Mouse (Mus musculus) liver, embryonic 15.5 days (tissue): ENCODE measurements around the gene Prr5. TPM values are rescaled to one million over a fixed set of nuclear protein-coding genes. Genes with fewer than 3 reads are reported as not detected.

Source experiments
- ATAC-seq: fragments of 200-750 bp; cut with Nextera tagmentation; 2 replicates; pipeline ENCODE4 v1.8.0; 2017; ENCODE audit warnings: moderate number of reproducible peaks, mild to moderate bottlenecking, moderate library complexity; ENCODE audit not compliant: insufficient read depth
- H3K27ac ChIP-seq: fragments of 300-500 bp; sonication (generic); replicated peaks from 2 replicates; pipeline ENCODE4 v1.5.1; 2015; ENCODE audit warnings: mild to moderate bottlenecking, inconsistent platforms
- H3K27me3 ChIP-seq: fragments of 300-500 bp; sonication (generic); 2 replicates; pipeline ENCODE4 v1.6.1; 2015; ENCODE audit warnings: mild to moderate bottlenecking, inconsistent platforms
- H3K36me3 ChIP-seq: fragments of 300-500 bp; sonication (generic); replicated peaks from 2 replicates; pipeline ENCODE4 v1.6.1; 2015; ENCODE audit warnings: moderate library complexity, mild to moderate bottlenecking, inconsistent platforms
- H3K4me1 ChIP-seq: fragments of 300-500 bp; sonication (generic); replicated peaks from 2 replicates; pipeline ENCODE4 v1.6.1; 2015; ENCODE audit warnings: inconsistent platforms
- H3K4me2 ChIP-seq: fragments of 300-500 bp; sonication (generic); 2 replicates; pipeline ENCODE4 v1.6.1; 2015; ENCODE audit warnings: moderate library complexity, mild to moderate bottlenecking, inconsistent platforms
- H3K4me3 ChIP-seq: fragments of 300-500 bp; sonication (generic); replicated peaks from 2 replicates; pipeline ENCODE4 v1.5.1; 2015; ENCODE audit warnings: mild to moderate bottlenecking, inconsistent platforms
- H3K9ac ChIP-seq: fragments of 300-500 bp; sonication (generic); 2 replicates; pipeline ENCODE4 v1.6.1; 2015; ENCODE audit warnings: moderate library complexity, mild to moderate bottlenecking, inconsistent platforms
- H3K9me3 ChIP-seq: fragments of 300-500 bp; sonication (generic); replicated peaks from 2 replicates; pipeline ENCODE4 v1.6.1; 2016; ENCODE audit warnings: inconsistent platforms
- WGBS: fragments of 180-500 bp; shearing (Covaris S2); methylation state at CpG from one replicate; pipeline ENCODE4 v1.1.7; 2015; ENCODE audit warnings: mixed read lengths; ENCODE audit not compliant: insufficient replicate concordance; 5-methylcytosine and 5-hydroxymethylcytosine counted together
- polyA plus RNA-seq: library from polyadenylated mRNA; unstranded; fragments of >200 nt; fragmentation: Nextera tagmentation; extraction: Ambion mirVana; gene quantifications from 2 replicates; pipeline ENCODE4 v1.2.1, GENCODE M21; 2015

Prr5 gene
- polyA plus RNA-seq, 1 experiment from 2014 or later: 5.1 TPM

DNA sequence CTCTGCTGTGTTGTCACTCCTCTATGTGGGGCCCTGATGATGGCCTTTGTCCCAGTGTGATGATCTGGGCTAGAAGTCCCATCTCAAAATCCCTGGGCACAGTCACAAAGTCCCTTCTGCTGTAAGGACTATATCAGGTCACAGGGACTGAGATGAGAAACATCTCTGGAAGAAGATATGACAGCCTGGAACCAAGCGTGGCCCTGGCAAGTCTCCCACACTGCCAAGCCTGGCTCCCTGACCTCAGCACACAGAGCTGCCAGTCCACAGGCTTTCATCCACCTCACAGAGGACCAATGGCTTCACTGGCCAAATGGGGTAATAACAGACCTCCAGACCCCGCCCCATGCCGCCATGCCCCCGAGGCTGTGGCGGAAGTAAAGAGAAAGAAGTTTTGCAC lies 10.8 kb upstream of the Prr5 start:
- no peak overlapping the region for H3K9ac ChIP-seq
- H3K27me3 ChIP-seq: peaks cover 15% of the 10 kb centered on the region; the same call in 1 of the 2 replicates
- peaks cover 9% of the 10 kb centered on the region for H3K4me1 ChIP-seq
- no peak overlapping the region for H3K27ac ChIP-seq
- no peak overlapping the region for H3K4me2 ChIP-seq
- 53% methylated on average over 5 of the region's 5 CpGs for WGBS
- H3K36me3 ChIP-seq: no peaks in the 10 kb centered on the region
- no peak overlapping the region for H3K4me3 ChIP-seq
- no peaks in the 10 kb centered on the region for H3K9me3 ChIP-seq
- ATAC-seq: no peak

DNA sequence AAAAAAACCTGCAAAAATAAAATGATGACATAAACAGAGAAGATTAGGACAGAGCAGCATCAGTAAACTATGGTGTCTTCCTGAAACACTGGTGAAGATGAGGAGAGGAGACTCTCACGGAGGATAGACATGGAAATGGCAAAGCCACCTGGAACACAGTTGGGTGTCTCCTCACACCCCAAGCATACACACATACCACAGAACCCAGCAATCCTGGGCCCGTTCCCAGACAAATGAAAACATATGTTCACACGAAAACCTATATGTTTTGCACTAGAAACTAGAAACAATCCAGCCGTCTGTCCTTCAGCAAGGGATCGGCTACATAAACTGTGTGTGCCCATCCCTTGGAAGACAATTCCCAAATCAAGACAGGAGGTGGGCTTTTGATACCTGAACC lies 9.6 kb upstream of the Prr5 start:
- ATAC-seq: no peak
- H3K4me2 ChIP-seq: no peak overlapping the region
- H3K36me3 ChIP-seq: no peaks in the 10 kb centered on the region
- H3K27me3 ChIP-seq: peaks cover 20% of the 10 kb centered on the region; the same call in 1 of the 2 replicates
- 67% methylated on average over 5 of the region's 5 CpGs for WGBS
- H3K4me3 ChIP-seq: no peak overlapping the region
- no peak overlapping the region for H3K27ac ChIP-seq
- no peak overlapping the region for H3K9ac ChIP-seq
- peaks cover 9% of the 10 kb centered on the region for H3K4me1 ChIP-seq
- H3K9me3 ChIP-seq: no peaks in the 10 kb centered on the region

DNA sequence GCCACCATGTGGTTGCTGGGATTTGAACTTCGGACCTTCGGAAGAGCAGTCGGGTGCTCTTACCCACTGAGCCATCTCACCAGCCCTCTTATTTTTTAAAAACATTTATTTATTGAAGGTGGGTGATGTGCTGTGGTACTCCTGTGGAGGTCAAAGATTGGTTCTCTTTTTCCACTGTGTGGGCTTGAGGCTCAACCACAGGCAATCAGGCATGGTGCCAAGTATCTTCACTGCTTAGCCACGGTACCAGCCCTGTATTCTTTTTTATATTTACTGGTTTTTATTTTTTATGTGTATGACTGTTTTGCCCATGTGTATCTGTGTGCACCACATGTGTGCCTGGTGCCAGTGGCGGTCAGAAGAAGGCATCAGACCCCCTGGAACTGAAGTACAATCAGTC lies 8.1 kb upstream of the Prr5 start:
- peaks cover 9% of the 10 kb centered on the region for H3K4me1 ChIP-seq
- H3K27ac ChIP-seq: no peak overlapping the region
- no peaks in the 10 kb centered on the region for H3K9me3 ChIP-seq
- ATAC-seq: no peak
- H3K9ac ChIP-seq: no peak overlapping the region
- no peaks in the 10 kb centered on the region for H3K36me3 ChIP-seq
- WGBS: 65% methylated on average over 5 of the region's 5 CpGs
- peaks cover 23% of the 10 kb centered on the region; the same call in 1 of the 2 replicates for H3K27me3 ChIP-seq
- no peak overlapping the region for H3K4me2 ChIP-seq
- no peak overlapping the region for H3K4me3 ChIP-seq

DNA sequence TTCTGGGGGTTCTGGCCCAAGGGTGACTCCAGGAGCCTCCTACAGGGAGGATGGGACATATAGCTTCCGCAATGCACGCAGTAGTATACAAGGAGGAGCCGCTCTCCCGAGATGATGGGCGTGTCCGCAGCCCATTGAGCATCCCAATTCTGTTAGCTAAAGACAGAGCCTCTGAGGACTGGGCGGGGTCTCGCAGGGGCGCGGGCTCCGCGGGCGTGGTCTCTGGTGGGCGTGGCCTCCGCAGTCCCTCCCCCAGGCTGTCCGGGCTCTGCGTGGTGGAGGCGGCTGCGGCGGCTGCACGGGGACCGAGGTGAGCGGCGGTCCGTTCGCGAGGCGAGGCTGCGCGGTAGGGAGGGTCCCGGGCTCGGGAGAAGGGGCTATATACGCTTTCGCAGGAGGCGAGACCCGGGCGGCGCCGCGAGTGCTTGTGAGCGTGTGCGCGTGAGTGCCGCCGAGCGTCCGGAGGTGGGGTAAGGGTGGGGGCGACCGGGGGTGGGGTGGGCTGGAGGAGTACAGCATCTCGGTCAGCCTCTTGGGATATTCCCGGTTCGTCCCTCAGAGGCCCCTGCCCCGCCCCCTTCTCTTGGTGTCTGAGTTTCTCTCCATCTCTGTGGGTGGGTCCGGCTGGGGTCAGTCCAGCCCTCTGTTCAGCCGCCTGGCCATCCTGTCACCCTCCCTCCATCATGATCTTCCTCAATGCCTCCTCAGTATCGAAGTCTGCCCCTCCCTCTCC lies 6.3 kb upstream of the Prr5 start:
- Histone ChIP-seq H3K27me3 (peaks cover 23% of the 10 kb centered on the region; the same call in 1 of the 2 replicates), H3K4me2 (peak overlapping the region; percentile 66), H3K9ac (no peak overlapping the region), H3K4me3 (peak overlapping the region; percentile 40), H3K4me1 (peaks cover 9% of the 10 kb centered on the region), H3K9me3 (no peaks in the 10 kb centered on the region), H3K27ac (no peak overlapping the region), H3K36me3 (no peaks in the 10 kb centered on the region)
- 1% methylated on average over 56 of the region's 56 CpGs for WGBS
- ATAC-seq: peak; percentile 70

DNA sequence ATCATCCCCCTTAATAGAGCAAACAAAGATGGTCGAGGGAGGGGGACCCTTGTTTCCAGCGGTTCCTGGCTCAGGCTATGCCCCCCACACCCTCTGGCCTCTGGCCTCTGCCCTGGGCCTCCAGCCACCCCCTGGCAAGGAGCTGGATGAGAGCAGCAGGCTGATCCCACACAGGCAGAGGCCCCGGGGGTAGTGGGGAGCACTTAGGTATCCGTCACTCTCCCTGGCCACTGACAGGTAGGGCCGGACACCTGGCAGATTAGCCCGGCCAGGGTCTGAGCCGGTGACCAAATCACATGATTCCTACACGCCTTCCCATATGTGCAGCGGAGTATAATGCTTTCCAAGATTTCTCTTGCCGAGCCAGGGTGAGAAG lies 5.7 kb upstream of the Prr5 start:
- Histone ChIP-seq H3K4me3 (no peak overlapping the region), H3K27me3 (peaks cover 23% of the 10 kb centered on the region; the same call in 1 of the 2 replicates), H3K36me3 (no peaks in the 10 kb centered on the region), H3K4me1 (peaks cover 10% of the 10 kb centered on the region), H3K9ac (no peak overlapping the region), H3K27ac (no peak overlapping the region), H3K9me3 (no peaks in the 10 kb centered on the region), H3K4me2 (peak overlapping the region; percentile 66)
- no peak for ATAC-seq
- 55% methylated on average over 10 of the region's 10 CpGs for WGBS

DNA sequence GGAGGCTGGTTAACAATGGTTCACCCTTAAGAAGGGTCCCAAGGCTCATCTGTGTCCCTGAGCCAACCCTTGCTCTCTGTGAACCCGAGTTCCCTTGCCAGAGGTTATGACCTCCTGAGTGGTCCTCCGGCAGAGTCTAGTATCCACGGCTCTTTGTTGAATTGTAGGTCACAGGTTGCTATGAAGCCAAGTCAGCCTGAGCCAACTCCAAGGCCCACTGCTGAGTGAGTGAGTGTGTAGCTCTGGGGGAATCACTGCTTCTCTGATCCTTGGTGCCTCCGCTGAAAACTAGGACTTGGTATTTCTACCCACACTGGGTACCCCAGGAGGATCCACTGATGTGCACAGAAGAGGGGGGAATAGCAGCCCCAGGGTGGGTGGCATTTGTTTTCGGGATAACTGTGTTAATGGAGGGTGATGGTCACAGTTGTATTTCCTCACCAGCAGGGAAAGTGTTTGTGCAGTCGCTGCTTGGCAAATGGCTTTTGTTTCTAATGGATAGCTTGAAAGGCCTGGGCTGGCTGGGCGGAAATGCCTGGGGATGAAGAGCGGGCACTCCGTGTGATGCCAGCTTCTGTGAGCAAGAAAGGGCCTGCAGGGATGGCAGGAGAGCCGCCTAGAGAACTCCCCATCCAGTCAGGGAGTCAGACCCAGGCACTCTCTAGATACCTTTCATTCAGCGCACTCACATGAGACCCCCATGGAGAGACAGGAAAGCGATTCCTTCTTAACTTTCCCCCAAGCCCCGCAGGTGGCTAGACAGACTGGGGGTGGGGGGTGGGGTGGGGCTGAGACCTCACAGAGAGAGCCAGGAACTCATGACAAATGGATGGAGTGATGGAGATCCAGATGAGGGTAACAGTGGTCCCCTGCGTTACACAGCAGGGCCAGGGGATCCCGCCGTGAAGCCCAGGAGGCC lies 4.6 kb upstream of the Prr5 start:
- Histone ChIP-seq H3K4me2 (no peak overlapping the region), H3K4me3 (no peak overlapping the region), H3K4me1 (peaks cover 18% of the 10 kb centered on the region), H3K36me3 (no peaks in the 10 kb centered on the region), H3K9me3 (no peaks in the 10 kb centered on the region), H3K27ac (no peak overlapping the region), H3K9ac (no peak overlapping the region), H3K27me3 (peaks cover 23% of the 10 kb centered on the region; the same call in 1 of the 2 replicates)
- ATAC-seq: no peak
- WGBS: 43% methylated on average over 16 of the region's 16 CpGs

DNA sequence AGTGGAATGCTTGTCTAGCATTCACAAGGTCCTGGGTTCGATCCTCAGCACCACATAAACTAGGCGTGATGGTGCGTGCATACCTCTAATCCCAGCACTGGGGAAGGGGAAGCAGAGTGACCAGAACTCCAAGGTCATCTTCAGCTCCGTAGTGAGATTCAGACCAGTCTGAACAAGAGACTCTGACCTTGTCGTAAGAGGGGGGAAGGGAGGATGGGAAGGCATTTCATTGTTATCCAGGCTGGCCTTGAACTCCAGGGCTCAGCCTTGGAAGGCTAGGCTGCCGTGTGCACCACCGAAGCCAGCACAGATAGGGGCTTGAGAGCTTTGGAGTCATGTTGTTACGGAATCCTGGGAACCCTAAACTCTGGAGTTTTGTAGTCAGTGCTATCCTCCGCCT lies 3.8 kb upstream of the Prr5 start:
- peaks cover 18% of the 10 kb centered on the region for H3K4me1 ChIP-seq
- H3K9me3 ChIP-seq: no peaks in the 10 kb centered on the region
- H3K9ac ChIP-seq: no peak overlapping the region
- H3K27ac ChIP-seq: no peak overlapping the region
- no peak overlapping the region for H3K4me2 ChIP-seq
- no peak for ATAC-seq
- H3K27me3 ChIP-seq: peaks cover 23% of the 10 kb centered on the region; the same call in 1 of the 2 replicates
- no peak overlapping the region for H3K4me3 ChIP-seq
- 53% methylated on average over 9 of the region's 9 CpGs for WGBS
- no peaks in the 10 kb centered on the region for H3K36me3 ChIP-seq

DNA sequence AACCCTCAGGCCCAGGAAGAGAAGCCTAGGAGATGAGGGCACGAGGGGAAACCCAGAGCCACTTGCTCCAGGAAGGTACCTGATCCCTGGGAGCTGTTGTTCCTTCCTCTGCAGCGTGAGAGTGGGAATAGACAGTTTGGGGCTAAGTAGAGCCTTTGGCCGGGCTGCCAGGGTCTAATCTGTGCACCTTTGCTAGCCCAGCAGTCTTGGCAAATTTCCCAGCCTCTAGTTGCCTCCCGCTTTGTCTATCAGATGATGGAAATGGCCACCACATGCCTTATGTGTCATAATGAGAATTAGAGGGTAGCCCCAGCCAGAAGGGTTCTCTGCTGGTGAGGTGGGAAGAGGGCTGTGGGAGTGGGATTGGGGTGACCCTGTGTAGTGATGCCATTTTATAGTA lies 3.4 kb upstream of the Prr5 start:
- Histone ChIP-seq H3K4me1 (peaks cover 18% of the 10 kb centered on the region), H3K4me3 (no peak overlapping the region), H3K36me3 (no peaks in the 10 kb centered on the region), H3K4me2 (no peak overlapping the region), H3K9ac (no peak overlapping the region), H3K9me3 (no peaks in the 10 kb centered on the region), H3K27me3 (peaks cover 23% of the 10 kb centered on the region; the same call in 1 of the 2 replicates), H3K27ac (no peak overlapping the region)
- no peak for ATAC-seq
- 40% methylated on average over 4 of the region's 4 CpGs for WGBS

DNA sequence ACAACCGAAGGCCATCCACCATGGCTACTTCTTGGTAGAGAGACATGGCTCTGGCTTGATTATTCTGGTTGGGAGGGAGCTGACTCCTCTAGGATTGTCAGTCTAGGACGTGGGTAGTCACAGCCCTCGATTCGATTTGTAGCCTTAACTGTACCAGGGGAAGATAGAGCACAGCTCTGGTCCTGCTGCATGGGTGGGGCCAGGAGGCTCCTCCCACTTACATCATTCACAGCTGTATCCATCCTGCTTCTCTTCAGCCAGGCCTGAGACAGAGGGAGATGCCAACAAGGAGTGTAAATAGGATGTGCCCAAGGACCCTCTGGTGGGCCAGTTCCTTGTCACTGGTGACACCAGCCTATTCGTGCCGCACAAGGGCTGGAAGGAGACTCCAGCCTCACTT lies 1.8 kb upstream of the Prr5 start:
- Histone ChIP-seq H3K4me2 (no peak overlapping the region), H3K9me3 (no peaks in the 10 kb centered on the region), H3K9ac (no peak overlapping the region), H3K36me3 (no peaks in the 10 kb centered on the region), H3K4me3 (no peak overlapping the region), H3K4me1 (peaks cover 22% of the 10 kb centered on the region), H3K27me3 (peaks cover 23% of the 10 kb centered on the region; the same call in 1 of the 2 replicates), H3K27ac (no peak overlapping the region)
- WGBS: 65% methylated on average over 6 of the region's 6 CpGs
- no peak for ATAC-seq

DNA sequence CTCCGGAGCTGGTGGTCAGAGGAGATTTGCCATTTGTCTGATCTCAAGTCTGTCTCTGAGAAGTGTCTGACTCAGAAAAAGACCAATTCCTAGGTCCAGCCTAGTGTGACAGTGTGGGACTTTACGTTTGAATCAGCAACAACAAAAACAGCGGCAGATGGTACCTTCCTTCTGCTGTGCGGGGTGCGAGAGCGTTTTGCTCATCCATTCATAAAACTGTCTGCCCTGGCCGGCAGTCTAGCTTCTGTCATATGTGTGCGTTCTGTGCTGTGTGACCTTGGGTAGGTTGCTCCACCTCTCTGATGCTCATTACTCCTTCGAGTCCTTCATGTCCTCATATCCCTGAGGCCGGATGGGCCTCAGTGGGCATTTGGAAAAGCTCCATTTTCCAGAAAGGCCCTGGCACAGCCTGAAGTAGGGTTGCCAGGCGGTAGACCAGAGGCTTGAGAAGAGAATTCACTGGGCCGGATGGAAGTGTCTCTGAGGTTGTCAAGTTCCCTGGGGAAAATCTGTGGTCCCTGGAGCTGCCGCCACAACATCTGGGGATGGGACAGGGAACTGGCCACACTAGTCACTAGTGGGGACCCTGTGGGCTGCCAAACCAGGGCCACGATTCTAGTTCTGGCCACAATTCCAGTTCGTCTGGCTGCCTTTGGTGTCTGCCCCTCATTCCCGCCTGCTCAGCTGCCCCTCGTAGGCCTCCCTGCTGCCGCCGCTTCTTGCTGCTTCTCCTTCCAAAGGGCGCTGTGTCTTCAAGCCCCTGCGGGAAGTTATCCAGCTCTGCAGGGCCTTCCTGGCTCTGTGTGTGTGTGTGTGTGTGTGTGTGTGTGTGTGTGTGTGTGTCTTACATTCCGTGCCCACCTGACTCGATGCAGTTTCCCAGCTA lies 594 bp downstream of the Prr5 start:
- 71% methylated on average over 22 of the region's 23 CpGs for WGBS
- no peak overlapping the region for H3K4me3 ChIP-seq
- H3K9ac ChIP-seq: no peak overlapping the region
- H3K36me3 ChIP-seq: no peaks in the 10 kb centered on the region
- no peak overlapping the region for H3K4me2 ChIP-seq
- ATAC-seq: no peak
- H3K9me3 ChIP-seq: no peaks in the 10 kb centered on the region
- H3K27me3 ChIP-seq: 0 out of 2 replicates have a peak, but pooled peaks cover 2% of the 10 kb centered on the region
- H3K4me1 ChIP-seq: peaks cover 14% of the 10 kb centered on the region
- H3K27ac ChIP-seq: no peak overlapping the region
